25 mouse cellular contexts compared by ENCODE assay signal in the genomic region with DNA sequence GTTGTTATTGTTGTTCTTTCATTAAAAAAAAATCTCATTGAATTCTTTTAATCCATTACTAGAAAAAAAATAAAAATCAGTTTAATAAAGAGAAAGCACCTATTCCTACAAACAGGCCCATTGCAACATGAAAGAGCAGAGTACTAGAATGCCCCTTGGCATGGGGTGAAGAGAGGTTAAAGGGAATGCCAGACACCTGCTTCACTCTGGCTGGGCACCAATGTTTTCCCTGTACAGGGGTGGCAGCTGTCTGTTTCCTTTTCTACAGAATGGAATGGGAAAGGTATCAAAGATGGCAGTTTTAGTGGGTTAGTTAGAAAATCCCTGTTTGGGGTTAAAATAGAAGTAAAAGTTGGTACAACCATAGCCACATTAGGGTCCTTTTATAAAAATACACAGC.
"Had no signal": no experiment of that assay in that cellular context is flagged by ENCODE, and none has a peak within 500 bp of the region (broad histone marks: within the 10 kb centered on the region; RNA-seq: fewer than 3 reads in every experiment).

No protein-coding gene starts in this region.

- H3K4me1 ChIP-seq: embryonic facial prominence, embryonic 13.5 days; embryonic facial prominence, embryonic 15.5 days; heart, embryonic 10.5 days had no signal

- H3K9ac ChIP-seq: embryonic facial prominence, embryonic 12.5 days; embryonic facial prominence, embryonic 13.5 days; embryonic facial prominence, embryonic 15.5 days; forebrain, embryonic 13.5 days; forebrain, embryonic 15.5 days; forebrain, postnatal 0 days had no signal

- H3K9me3 ChIP-seq: embryonic facial prominence, embryonic 10.5 days; embryonic facial prominence, embryonic 12.5 days; embryonic facial prominence, embryonic 13.5 days; embryonic facial prominence, embryonic 15.5 days; forebrain, embryonic 10.5 days; forebrain, embryonic 13.5 days; forebrain, embryonic 15.5 days; heart, embryonic 10.5 days had no signal

- H3K4me2 ChIP-seq: embryonic facial prominence, embryonic 12.5 days; embryonic facial prominence, embryonic 13.5 days; embryonic facial prominence, embryonic 15.5 days; forebrain, embryonic 13.5 days; forebrain, embryonic 15.5 days; heart, embryonic 11.5 days had no signal

- H3K4me3 ChIP-seq: embryonic facial prominence, embryonic 10.5 days; embryonic facial prominence, embryonic 12.5 days; embryonic facial prominence, embryonic 13.5 days; embryonic facial prominence, embryonic 15.5 days; erythroblast, embryonic 14.5 days; forebrain, embryonic 10.5 days; forebrain, embryonic 13.5 days; forebrain, embryonic 15.5 days; gastrocnemius, adult 2 months; heart, adult 2 months; heart, embryonic 10.5 days had no signal

- DNase-seq: cerebellum, adult 9-10 months; cerebellum, adult 9-11 months; cerebellum, postnatal 25 days; cerebellum, postnatal 36 days; embryo, embryonic 11 days; forebrain, postnatal 0 days; gastrocnemius, adult 2 months; gastrocnemius, postnatal 10 days; gastrocnemius, postnatal 14 days; gastrocnemius, postnatal 25 days; gastrocnemius, postnatal 36 days; heart, adult 18-20 months; heart, adult 2 months had no signal

- H3K27me3 ChIP-seq: embryonic facial prominence, embryonic 12.5 days; embryonic facial prominence, embryonic 13.5 days; embryonic facial prominence, embryonic 15.5 days; forebrain, embryonic 13.5 days; forebrain, embryonic 15.5 days had no signal

- H3K27ac ChIP-seq: embryonic facial prominence, embryonic 10.5 days; embryonic facial prominence, embryonic 12.5 days; embryonic facial prominence, embryonic 13.5 days; embryonic facial prominence, embryonic 15.5 days; forebrain, embryonic 10.5 days; forebrain, embryonic 13.5 days; forebrain, embryonic 15.5 days; gastrocnemius, adult 2 months; heart, adult 2 months; heart, embryonic 10.5 days had no signal

- ATAC-seq: forebrain, embryonic 13.5 days; forebrain, embryonic 14.5 days; forebrain, embryonic 15.5 days; forebrain, embryonic 16.5 days; forebrain, postnatal 0 days had no signal

- H3K36me3 ChIP-seq: embryonic facial prominence, embryonic 10.5 days; embryonic facial prominence, embryonic 12.5 days; embryonic facial prominence, embryonic 13.5 days; embryonic facial prominence, embryonic 15.5 days; forebrain, embryonic 10.5 days; forebrain, embryonic 15.5 days; heart, embryonic 10.5 days had no signal
